Mouse (Mus musculus) E14TG2a.4 (cell line): Measurements from ENCODE around the gene Gm17651.

Experiments used
- H3K27me3 ChIP-seq: 2 replicates; pipeline ENCODE4 v1.6.1; 2014; ENCODE audit warnings: low read length, control low read depth; ENCODE audit not compliant: insufficient read depth
- H3K36me3 ChIP-seq: 2 replicates; pipeline ENCODE4 v1.6.1; 2014; ENCODE audit warnings: low read length, control low read depth; ENCODE audit not compliant: insufficient read depth
- H3K4me1 ChIP-seq: replicated peaks from 2 replicates; pipeline ENCODE4 v1.6.1; 2014; ENCODE audit warnings: low read depth, low read length, control low read depth
- H3K4me3 ChIP-seq: replicated peaks from 2 replicates; pipeline ENCODE4 v1.5.1; 2014; ENCODE audit warnings: mild to moderate bottlenecking, low read length
- H3K9me3 ChIP-seq: 2 replicates; pipeline ENCODE4 v1.6.1; 2014; ENCODE audit warnings: low read length, control low read depth
- CTCF ChIP-seq: conservative IDR thresholded peaks from 2 replicates; pipeline ENCODE4 v1.5.1; 2014; ENCODE audit warnings: low read length
- NANOG ChIP-seq: IDR thresholded peaks from 2 replicates; pipeline ENCODE4 v1.6.1; 2014; ENCODE audit warnings: borderline replicate concordance, low read length, mixed read lengths
- POU5F1 ChIP-seq: IDR thresholded peaks from 2 replicates; pipeline ENCODE4 v1.6.1; 2014; ENCODE audit warnings: low read length, borderline replicate concordance

Gm17651 gene

GRCm38 (mm10) chr3:97699061-97699460, 24.6 kb upstream of the Gm17651 start:
- TF ChIP-seq NANOG (no peak), POU5F1 (no peak), CTCF (no peak)
- Histone ChIP-seq H3K4me3 (no peak overlapping the region), H3K4me1 (no peaks in the 10 kb centered on the region), H3K27me3 (peaks cover 19% of the 10 kb centered on the region), H3K36me3 (no peaks in the 10 kb centered on the region), H3K9me3 (no peaks in the 10 kb centered on the region)

GRCm38 (mm10) chr3:97697291-97697690, 22.8 kb upstream of the Gm17651 start:
- H3K4me3 ChIP-seq, result no peak overlapping the region
- no peak for TF ChIP-seq POU5F1
- TF ChIP-seq CTCF, result no peak
- TF ChIP-seq NANOG, result no peak
- no peaks in the 10 kb centered on the region for H3K9me3 ChIP-seq
- H3K27me3 ChIP-seq, result peaks cover 12% of the 10 kb centered on the region
- peaks cover 4% of the 10 kb centered on the region for H3K4me1 ChIP-seq
- H3K36me3 ChIP-seq, result no peaks in the 10 kb centered on the region

GRCm38 (mm10) chr3:97696866-97697265, 22.4 kb upstream of the Gm17651 start:
- H3K36me3 ChIP-seq, result no peaks in the 10 kb centered on the region
- peaks cover 8% of the 10 kb centered on the region for H3K4me1 ChIP-seq
- H3K9me3 ChIP-seq, result no peaks in the 10 kb centered on the region
- no peak overlapping the region for H3K4me3 ChIP-seq
- peaks cover 9% of the 10 kb centered on the region for H3K27me3 ChIP-seq
- no peak for TF ChIP-seq NANOG
- TF ChIP-seq CTCF, result no peak

- TF ChIP-seq CTCF (no peak), NANOG (no peak), POU5F1 (no peak)
- Histone ChIP-seq H3K9me3 (no peaks in the 10 kb centered on the region), H3K4me3 (no peak overlapping the region), H3K27me3 (peaks cover 12% of the 10 kb centered on the region), H3K4me1 (peaks cover 26% of the 10 kb centered on the region), H3K36me3 (no peaks in the 10 kb centered on the region)
Observed at GRCm38 (mm10) chr3:97693806-97694205, 19.3 kb upstream of the Gm17651 start.

- Histone ChIP-seq H3K4me3 (no peak overlapping the region; the same call in 1 of the 2 replicates), H3K4me1 (peaks cover 26% of the 10 kb centered on the region), H3K9me3 (no peaks in the 10 kb centered on the region), H3K36me3 (no peaks in the 10 kb centered on the region), H3K27me3 (peaks cover 26% of the 10 kb centered on the region)
- TF ChIP-seq NANOG (no peak), CTCF (no peak), POU5F1 (no peak)
Observed at GRCm38 (mm10) chr3:97691443-97692017, 17.0 kb upstream of the Gm17651 start.

GRCm38 (mm10) chr3:97690590-97690989, 16.1 kb upstream of the Gm17651 start:
- Histone ChIP-seq H3K9me3 (no peaks in the 10 kb centered on the region), H3K4me3 (peak overlapping the region; percentile 39), H3K36me3 (no peaks in the 10 kb centered on the region), H3K27me3 (peaks cover 34% of the 10 kb centered on the region), H3K4me1 (peaks cover 26% of the 10 kb centered on the region)
- TF ChIP-seq NANOG (no peak), POU5F1 (no peak), CTCF (no peak)

- H3K9me3 ChIP-seq, result no peaks in the 10 kb centered on the region
Observed at GRCm38 (mm10) chr3:97689289-97689688, 14.8 kb upstream of the Gm17651 start.

GRCm38 (mm10) chr3:97686372-97687117, 12.1 kb upstream of the Gm17651 start:
- H3K36me3 ChIP-seq, result no peaks in the 10 kb centered on the region
- H3K9me3 ChIP-seq, result no peaks in the 10 kb centered on the region
- no peak overlapping the region for H3K4me3 ChIP-seq
- H3K4me1 ChIP-seq, result peaks cover 47% of the 10 kb centered on the region
- peaks cover 49% of the 10 kb centered on the region for H3K27me3 ChIP-seq
- no peak for TF ChIP-seq POU5F1
- TF ChIP-seq NANOG, result no peak
- TF ChIP-seq CTCF, result no peak

More at GRCm38 (mm10) chr3:97689289-97689688, 14.8 kb upstream of the Gm17651 start:
- Histone ChIP-seq H3K4me1 (peaks cover 36% of the 10 kb centered on the region), H3K4me3 (no peak overlapping the region), H3K36me3 (no peaks in the 10 kb centered on the region), H3K27me3 (peaks cover 40% of the 10 kb centered on the region)
- TF ChIP-seq NANOG (no peak), POU5F1 (no peak), CTCF (no peak)

- peaks cover 65% of the 10 kb centered on the region for H3K27me3 ChIP-seq
- H3K4me1 ChIP-seq, result peaks cover 43% of the 10 kb centered on the region
- no peaks in the 10 kb centered on the region for H3K9me3 ChIP-seq
- H3K36me3 ChIP-seq, result no peaks in the 10 kb centered on the region
- no peak for TF ChIP-seq NANOG
- no peak for TF ChIP-seq POU5F1
- TF ChIP-seq CTCF, result no peak
- H3K4me3 ChIP-seq, result peak overlapping the region; percentile 53
Observed at GRCm38 (mm10) chr3:97683560-97684195, 9.2 kb upstream of the Gm17651 start.
